Mouse (Mus musculus): Measurements from ENCODE around the gene Sec63.

Gene Sec63

DNA sequence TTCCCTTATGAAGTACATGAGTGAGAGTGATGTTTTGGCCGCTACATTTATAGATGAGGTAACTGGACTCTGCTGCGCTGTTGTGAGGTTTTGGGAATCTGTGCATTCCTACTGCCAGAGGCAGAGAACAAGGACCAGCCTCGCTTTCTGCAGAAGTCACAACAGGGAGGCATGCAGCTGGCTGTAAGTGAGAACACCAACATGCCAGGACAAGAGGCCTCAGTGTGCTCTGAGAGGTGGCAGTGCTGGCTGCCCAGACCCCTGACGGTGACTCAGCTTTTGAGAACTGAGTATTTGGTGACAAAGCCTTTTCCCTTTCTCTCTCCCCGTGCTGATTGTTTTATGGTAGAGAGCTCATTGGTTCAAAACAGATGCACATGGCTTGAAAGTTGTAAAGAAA, 103.4 kb downstream of the Sec63 start:
- no peak for DNase-seq

DNA sequence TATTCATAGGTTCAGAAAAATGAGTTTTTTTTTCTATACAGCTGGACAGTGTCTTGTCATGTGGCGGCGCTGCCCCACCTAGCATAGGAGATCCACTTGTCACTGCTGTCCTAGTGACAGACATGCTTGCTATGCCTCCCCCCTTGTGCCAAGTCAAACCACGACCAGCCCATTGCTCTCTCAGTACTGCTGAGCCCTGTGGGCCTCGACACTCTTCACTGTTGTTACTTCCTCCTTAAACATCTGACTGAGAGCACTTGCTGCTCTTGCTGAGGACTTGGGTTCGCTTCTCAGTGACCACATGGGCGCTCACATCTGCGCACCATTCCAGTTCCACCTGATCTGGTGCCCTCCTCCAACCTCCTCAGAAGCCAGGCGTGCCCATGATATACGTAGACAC, 107.1 kb downstream of the Sec63 start:
- no peak for DNase-seq

GRCm38 (mm10) chr10:42869467-42869866, 108.2 kb downstream of the Sec63 start:
- DNase-seq, result no peak

GRCm38 (mm10) chr10:42872269-42873010, 111.1 kb downstream of the Sec63 start:
- no peak for DNase-seq

DNA sequence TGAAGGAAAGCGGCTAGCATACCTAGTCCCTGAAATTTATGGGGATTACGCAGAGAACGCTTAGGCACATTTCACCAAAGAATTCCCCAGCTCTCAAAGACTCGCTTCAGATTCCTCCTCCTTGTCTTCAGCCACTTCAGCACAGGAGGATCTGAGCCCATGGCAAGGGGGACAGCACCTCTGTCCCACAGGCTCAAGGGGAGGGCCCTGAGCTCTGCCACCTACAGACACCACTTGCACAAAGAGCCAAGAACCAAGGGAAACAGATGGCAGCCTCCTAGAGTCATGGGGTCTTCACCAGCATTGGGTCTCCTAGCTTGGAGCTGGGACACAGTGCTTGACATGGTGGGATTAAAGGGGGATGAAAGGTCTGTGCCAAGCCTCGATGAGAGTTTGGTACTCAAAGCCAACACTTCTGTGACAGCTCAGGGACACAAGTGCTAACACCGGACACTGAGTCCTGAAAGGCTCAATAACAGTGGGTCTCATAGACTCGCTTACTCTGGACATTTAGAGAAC, 111.8 kb downstream of the Sec63 start:
- DNase-seq, result no peak

DNA sequence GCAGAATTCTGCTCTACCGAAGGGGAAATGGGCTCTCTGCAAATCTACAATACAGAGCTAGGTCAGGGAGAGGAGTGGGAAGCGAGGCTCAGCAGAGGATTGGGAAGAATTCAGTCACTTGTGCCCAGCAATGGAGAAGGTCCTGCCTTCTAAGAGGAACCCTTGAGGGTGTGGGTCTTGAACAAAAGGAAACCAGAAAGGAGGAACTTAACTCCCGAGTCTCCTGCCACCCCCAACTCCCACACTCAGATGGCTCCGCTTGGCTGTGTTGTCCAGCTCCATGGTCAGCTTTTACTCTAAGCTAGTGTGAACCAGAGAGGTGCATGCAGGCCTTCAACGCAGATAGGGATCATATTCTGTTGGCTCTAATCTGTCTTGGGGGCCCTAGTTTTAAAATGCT, 114.9 kb downstream of the Sec63 start:
- no peak for DNase-seq

DNA sequence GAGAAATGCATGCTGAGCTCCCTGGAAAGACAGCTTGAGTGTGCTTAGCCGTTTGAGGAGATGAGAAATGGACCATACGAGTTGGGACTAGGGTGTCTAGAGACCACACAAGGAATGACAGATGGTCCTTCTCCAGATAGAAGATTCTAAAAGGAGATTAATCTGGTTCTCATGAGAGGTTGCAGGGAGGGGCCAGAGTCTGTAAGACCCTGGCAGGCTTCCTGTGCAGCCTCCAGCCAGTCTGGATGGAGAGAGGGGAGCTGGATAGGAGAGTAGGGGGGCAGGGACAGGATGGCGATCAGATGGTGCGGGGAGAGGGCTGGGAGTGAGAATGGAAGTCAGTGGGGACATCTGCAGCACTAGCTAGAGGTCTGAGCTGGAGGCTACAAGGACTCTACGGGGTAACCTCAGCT, 118.0 kb downstream of the Sec63 start:
- no peak for DNase-seq

GRCm38 (mm10) chr10:42879682-42880081, 118.4 kb downstream of the Sec63 start:
- no peak for DNase-seq

All from thymus, postnatal 4 days (tissue).